Mouse (Mus musculus): Measurements from ENCODE around the gene Sgsm2. TPM values are rescaled to one million over a fixed set of nuclear protein-coding genes. Genes with fewer than 3 reads are reported as not detected.

Gene Sgsm2
- polyA plus RNA-seq, 1 experiment from 2014 or later = 9.7 TPM

DNA sequence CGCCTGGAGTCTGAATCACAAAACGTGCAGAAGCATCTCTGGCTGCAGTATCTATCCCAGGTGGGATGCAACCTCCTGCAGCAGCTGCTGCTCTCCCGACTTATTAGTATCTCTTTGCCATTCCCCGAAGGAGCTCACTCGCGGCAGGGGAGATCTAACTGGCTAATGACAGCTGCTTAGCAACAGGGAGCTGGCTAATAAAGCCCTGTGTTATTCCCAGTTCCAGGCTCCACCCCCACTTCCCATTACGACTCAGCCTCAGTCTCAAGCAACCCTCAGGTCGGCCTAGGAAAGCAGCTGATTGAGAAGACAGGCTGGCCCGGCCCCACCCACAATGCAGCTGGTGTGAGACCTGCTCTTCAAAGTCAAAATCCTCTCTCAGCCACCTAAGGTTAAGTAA lies 20.1 kb downstream of the Sgsm2 start:
- Histone ChIP-seq H3K9ac (peak overlapping the region; percentile 18), H3K4me2 (peak overlapping the region; percentile 54), H3K27me3 (no peaks in the 10 kb centered on the region), H3K9me3 (replicated peaks) (no peaks in the 10 kb centered on the region), H3K36me3 (ENCODE audit: poor library complexity, severe bottlenecking) (no peaks in the 10 kb centered on the region), H3K4me3 (peak overlapping the region; percentile 14), H3K4me1 (peaks cover 31% of the 10 kb centered on the region), H3K27ac (peak overlapping the region; percentile 85)
- ATAC-seq = peak; percentile 97
- WGBS = 2% methylated on average over 9 of the region's 9 CpGs

DNA sequence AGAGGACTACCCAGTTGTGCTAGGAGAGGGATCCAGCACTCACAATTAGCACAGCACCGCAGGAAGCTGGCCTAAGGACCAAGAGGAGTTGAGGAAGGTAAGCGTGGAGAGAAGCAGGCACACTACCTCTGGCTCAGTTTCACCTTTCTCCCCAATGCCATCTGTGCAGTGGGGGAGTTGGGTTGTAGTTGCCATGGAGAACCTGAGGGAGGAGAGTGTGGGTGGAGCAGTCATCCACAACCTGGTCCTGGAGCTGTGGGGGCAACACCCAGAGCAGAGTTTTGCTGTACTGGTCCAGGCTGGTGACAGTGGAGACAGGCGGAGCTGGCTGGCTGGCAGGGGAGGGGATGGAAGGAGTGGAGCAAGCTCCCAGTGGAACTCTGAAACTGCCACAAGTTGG lies 22.2 kb downstream of the Sgsm2 start:
- Histone ChIP-seq H3K36me3 (ENCODE audit: poor library complexity, severe bottlenecking) (no peaks in the 10 kb centered on the region), H3K9me3 (replicated peaks) (no peaks in the 10 kb centered on the region), H3K4me2 (no peak overlapping the region), H3K4me3 (no peak overlapping the region), H3K27ac (no peak overlapping the region), H3K4me1 (peaks cover 38% of the 10 kb centered on the region), H3K27me3 (no peaks in the 10 kb centered on the region), H3K9ac (no peak overlapping the region)
- 65% methylated on average over 3 of the region's 3 CpGs for WGBS
- no peak for ATAC-seq

DNA sequence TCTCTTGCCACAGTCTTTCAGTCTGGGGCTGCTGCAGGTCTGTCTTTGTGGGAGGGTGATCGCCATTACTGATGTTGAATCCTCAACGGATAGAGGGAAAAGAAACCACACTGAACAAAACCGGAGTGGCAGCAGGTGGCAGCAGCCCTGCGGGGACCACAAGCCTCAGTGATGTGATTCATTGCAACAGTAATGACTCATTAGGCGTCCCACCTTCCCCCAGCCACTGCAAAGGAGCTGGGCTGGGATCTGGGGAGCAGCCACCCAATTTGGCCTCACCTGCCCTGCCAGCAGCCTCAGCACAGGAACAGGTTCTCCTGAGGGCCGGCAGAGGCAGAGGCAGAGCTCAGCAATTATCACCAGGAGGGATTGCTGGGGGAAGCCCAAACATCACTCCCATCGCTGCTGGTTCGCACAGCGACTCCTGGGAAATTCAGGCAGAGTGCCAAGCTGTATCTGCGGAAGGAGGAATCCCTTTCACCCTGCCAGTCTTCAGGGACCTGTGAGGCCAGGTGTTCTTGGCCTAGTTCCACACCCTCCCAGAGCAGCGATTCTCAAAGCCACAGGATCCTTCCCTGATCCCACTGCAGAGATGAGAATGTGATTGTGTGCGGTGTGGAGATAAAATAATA lies 25.8 kb downstream of the Sgsm2 start:
- peak overlapping the region; percentile 40 for H3K4me2 ChIP-seq
- no peaks in the 10 kb centered on the region for H3K27me3 ChIP-seq
- no peaks in the 10 kb centered on the region for H3K9me3 ChIP-seq (replicated peaks)
- H3K27ac ChIP-seq = peak overlapping the region; percentile 32
- no peak overlapping the region for H3K4me3 ChIP-seq
- peaks cover 19% of the 10 kb centered on the region for H3K4me1 ChIP-seq
- ATAC-seq = peak; percentile 21; the same call in 1 of the 2 replicates
- peaks cover 23% of the 10 kb centered on the region for H3K36me3 ChIP-seq (ENCODE audit: poor library complexity, severe bottlenecking)
- WGBS = 17% methylated on average over 12 of the region's 12 CpGs
- peak overlapping the region; percentile 34; the same call in 1 of the 2 replicates for H3K9ac ChIP-seq

DNA sequence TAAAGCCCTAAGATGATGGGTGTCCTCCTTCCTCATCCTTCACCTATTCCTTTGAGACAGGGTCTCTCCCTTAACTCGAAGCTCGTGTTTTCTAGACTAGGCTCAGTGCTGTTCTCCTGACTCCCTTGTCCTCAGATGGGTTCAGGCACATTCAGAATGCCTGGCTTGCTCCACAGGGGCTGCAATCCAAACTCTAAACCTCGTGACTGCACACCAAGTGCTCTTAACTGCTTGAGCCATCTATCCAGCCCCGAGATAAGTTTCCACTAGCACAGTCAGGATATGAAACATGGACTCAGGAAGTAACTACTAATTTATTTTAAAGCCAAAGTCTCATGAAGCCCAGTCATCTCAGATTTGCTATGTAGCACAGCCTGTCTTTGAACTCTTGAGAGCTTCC lies 26.3 kb downstream of the Sgsm2 start:
- Histone ChIP-seq H3K4me1 (peaks cover 17% of the 10 kb centered on the region), H3K4me2 (0 out of 2 replicates have a peak overlapping the region, but pooled peaks have one; percentile 40), H3K9ac (no peak overlapping the region), H3K27me3 (no peaks in the 10 kb centered on the region), H3K9me3 (replicated peaks) (no peaks in the 10 kb centered on the region), H3K4me3 (no peak overlapping the region), H3K36me3 (ENCODE audit: poor library complexity, severe bottlenecking) (peaks cover 23% of the 10 kb centered on the region), H3K27ac (peak overlapping the region; percentile 32; the same call in 1 of the 2 replicates)
- no peak for ATAC-seq
- WGBS = 75% methylated on average over 4 of the region's 4 CpGs

DNA sequence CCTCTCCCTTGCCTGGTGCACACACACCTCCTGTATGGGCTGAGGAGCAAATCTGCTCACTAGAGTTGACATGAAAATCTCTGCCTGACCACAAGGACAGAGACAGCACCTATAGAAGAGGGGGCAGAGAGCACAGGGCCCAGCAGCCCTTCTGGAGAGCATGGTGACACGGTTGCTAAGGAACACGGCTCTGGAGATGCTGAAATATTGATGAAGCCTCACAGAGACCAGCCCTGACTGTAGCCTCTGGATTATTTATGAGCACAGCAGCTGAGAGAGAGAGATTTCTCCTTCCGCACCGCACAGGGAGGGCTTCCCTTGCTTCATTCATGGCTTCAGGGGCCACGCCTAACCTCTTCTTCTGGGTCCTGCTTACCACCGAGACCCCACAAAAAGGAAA lies 27.3 kb downstream of the Sgsm2 start:
- H3K9me3 ChIP-seq (replicated peaks) = no peaks in the 10 kb centered on the region
- peaks cover 14% of the 10 kb centered on the region for H3K4me1 ChIP-seq
- H3K27ac ChIP-seq = no peak overlapping the region
- no peak overlapping the region for H3K4me2 ChIP-seq
- H3K4me3 ChIP-seq = no peak overlapping the region
- H3K9ac ChIP-seq = no peak overlapping the region
- no peaks in the 10 kb centered on the region for H3K27me3 ChIP-seq
- ATAC-seq = no peak
- H3K36me3 ChIP-seq (ENCODE audit: poor library complexity, severe bottlenecking) = peaks cover 32% of the 10 kb centered on the region
- WGBS = 90% methylated on average over 6 of the region's 6 CpGs

DNA sequence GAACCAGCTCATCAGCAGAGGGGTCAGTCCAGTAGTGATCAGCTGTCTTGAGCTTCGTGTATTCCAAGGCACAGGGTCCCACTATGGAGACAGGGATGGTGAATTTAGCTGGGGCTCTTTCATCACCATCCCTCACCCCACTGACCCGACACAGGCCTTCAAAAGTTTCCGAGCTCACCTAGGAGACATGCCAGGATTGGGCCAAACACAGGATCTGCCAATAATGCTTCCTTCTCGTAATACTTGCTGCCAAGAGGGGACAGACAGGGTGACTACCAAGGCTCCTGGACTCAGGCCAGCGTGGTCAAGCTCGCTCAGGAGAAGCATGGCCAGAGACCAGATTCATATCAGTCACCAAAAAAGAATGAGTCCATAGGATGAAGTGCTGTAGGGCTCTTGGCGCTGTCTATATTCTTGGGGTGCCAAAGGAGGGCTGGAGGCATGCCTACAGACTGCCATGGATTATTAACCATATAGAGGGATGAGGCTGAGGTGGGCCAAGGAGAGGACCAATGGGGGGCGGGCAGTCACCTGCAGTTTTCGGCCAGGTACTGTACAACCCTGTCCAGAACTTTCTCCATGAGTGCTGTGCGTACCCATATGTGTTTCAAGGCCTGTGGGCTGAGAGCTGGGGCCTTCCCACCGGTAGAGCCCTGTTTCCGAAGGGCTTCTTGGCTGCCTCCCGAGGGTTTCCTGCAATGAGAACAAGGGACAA lies 28.7 kb downstream of the Sgsm2 start:
- Histone ChIP-seq H3K4me3 (no peak overlapping the region), H3K36me3 (ENCODE audit: poor library complexity, severe bottlenecking) (peaks cover 33% of the 10 kb centered on the region), H3K4me1 (peaks cover 13% of the 10 kb centered on the region), H3K4me2 (no peak overlapping the region), H3K27me3 (no peaks in the 10 kb centered on the region), H3K27ac (no peak overlapping the region), H3K9me3 (replicated peaks) (no peaks in the 10 kb centered on the region), H3K9ac (no peak overlapping the region)
- WGBS = 91% methylated on average over 13 of the region's 13 CpGs
- no peak for ATAC-seq

DNA sequence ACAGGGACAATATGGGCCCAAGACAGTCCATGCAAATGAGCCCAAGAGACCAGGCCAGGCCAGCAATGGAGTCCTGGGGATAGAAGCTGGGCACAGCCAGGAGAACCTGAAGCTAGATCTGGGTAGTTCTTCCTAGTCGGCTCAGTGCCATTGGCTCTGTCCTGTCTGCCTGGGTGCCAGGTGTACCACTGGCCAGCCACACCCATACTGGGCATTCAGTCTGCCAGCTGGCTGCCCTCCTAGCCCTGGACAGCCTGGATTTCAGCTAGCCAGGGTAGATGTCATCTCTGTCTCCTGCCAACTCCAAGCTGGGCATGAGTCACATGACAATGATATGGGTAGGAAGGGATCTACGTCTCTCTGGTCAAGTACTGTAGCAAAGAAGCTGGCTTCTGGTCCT lies 29.7 kb downstream of the Sgsm2 start:
- 91% methylated on average over 2 of the region's 2 CpGs for WGBS
- Histone ChIP-seq H3K36me3 (ENCODE audit: poor library complexity, severe bottlenecking) (peaks cover 33% of the 10 kb centered on the region), H3K4me1 (peaks cover 13% of the 10 kb centered on the region), H3K4me3 (no peak overlapping the region), H3K27ac (no peak overlapping the region), H3K27me3 (no peaks in the 10 kb centered on the region), H3K9ac (no peak overlapping the region), H3K4me2 (no peak overlapping the region), H3K9me3 (replicated peaks) (no peaks in the 10 kb centered on the region)
- no peak for ATAC-seq

DNA sequence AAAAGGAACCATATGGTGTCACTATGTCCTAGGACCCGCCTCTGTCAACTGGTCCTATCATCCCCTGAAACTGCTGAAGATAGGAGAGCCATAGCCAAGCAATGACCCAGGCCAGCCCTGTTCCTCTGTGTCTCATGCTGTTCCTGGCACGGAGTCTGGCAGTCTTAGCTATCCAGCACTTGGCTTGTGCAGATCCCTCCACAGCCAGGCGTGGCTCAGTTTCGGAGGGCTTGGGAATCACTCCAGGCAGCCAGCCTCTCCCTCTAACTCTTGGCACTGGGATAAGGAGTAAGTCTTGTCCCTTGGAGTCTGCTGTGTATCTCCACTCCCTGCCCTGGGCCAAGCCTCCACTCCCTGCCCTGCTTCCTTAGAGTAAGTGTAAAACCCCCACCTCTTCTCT lies 30.2 kb downstream of the Sgsm2 start:
- Histone ChIP-seq H3K27me3 (no peaks in the 10 kb centered on the region), H3K4me1 (peaks cover 11% of the 10 kb centered on the region), H3K27ac (no peak overlapping the region), H3K4me3 (no peak overlapping the region), H3K9me3 (replicated peaks) (no peaks in the 10 kb centered on the region), H3K4me2 (no peak overlapping the region), H3K36me3 (ENCODE audit: poor library complexity, severe bottlenecking) (peaks cover 36% of the 10 kb centered on the region), H3K9ac (no peak overlapping the region)
- no peak for ATAC-seq
- WGBS = 82% methylated on average over 4 of the region's 4 CpGs

DNA sequence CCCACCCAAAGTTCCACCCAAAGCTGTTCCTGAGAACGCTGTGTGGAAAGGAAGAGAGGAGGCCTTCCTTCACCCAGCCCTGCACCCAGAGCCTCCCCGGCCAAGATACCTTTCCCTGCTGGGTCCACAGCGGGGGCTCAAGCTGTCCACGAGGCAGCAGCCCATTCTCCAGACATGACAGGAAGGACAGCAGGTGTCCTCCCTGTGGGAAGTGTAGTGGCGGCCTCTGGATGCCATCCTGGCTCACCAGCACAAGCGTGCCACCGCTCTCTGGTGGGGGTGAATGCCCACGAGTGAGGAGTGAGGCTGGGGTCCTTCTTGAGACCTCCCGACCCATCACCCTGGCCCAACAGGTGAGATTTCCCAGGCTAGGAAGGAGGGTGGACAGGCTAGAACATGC lies 31.6 kb downstream of the Sgsm2 start:
- ATAC-seq = no peak
- peaks cover 39% of the 10 kb centered on the region for H3K36me3 ChIP-seq (ENCODE audit: poor library complexity, severe bottlenecking)

DNA sequence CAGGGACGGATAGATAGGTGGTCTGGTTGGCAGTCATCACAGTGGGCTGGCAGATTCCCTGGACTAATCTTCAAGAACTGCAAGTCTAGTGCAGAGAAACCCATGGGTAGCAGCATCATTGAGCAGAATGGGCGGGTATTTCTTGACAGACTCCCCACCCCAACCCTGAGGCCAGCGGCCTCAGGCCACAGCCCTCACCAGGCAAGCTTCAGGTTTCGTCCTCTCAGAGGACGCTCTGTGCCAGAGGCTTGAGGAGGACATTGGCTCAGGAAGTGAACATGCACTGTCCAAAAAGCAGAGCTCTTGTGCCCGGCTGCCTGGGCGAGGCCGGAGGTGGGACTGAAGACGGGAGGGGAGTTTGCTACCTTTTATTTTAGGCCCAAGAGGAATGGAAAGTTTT lies 32.4 kb downstream of the Sgsm2 start:
- no peak for ATAC-seq

More for the DNA sequence above, 31.6 kb downstream of the Sgsm2 start:
- Histone ChIP-seq H3K9me3 (replicated peaks) (no peaks in the 10 kb centered on the region), H3K4me1 (no peaks in the 10 kb centered on the region), H3K4me2 (no peak overlapping the region), H3K4me3 (no peak overlapping the region), H3K9ac (no peak overlapping the region), H3K27ac (no peak overlapping the region), H3K27me3 (no peaks in the 10 kb centered on the region)
- 87% methylated on average over 9 of the region's 9 CpGs for WGBS

DNA sequence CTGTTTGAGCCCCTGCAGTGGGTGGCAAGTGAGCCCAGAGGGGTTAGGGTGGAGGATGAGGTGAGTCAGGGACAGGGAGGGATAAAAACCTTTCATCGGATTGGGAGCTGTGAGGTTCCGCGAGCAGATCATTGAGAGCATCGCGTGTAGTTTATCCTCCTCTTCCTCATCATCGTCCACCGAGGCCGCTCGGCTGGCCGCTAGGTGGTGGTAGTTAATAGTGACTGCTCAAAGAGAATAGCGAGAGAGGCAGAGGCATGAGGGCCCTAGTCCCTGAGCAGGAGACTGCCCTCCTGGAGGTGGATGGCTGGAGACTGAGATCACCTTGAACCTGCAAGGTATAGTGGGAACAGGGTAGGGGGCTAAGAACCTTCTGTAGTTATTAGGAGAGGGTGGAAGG lies 33.4 kb downstream of the Sgsm2 start:
- Histone ChIP-seq H3K4me1 (no peaks in the 10 kb centered on the region), H3K4me3 (no peak overlapping the region), H3K27ac (no peak overlapping the region), H3K9me3 (replicated peaks) (no peaks in the 10 kb centered on the region), H3K9ac (no peak overlapping the region), H3K27me3 (no peaks in the 10 kb centered on the region), H3K4me2 (0 out of 2 replicates have a peak overlapping the region, but pooled peaks have one; percentile 16), H3K36me3 (ENCODE audit: poor library complexity, severe bottlenecking) (peaks cover 49% of the 10 kb centered on the region)
- WGBS = 19% methylated on average over 11 of the region's 11 CpGs
- no peak for ATAC-seq

More for the DNA sequence above, 32.4 kb downstream of the Sgsm2 start:
- H3K4me2 ChIP-seq = no peak overlapping the region
- no peaks in the 10 kb centered on the region for H3K9me3 ChIP-seq (replicated peaks)
- H3K4me3 ChIP-seq = no peak overlapping the region
- H3K36me3 ChIP-seq (ENCODE audit: poor library complexity, severe bottlenecking) = peaks cover 46% of the 10 kb centered on the region
- H3K27ac ChIP-seq = no peak overlapping the region
- H3K4me1 ChIP-seq = no peaks in the 10 kb centered on the region
- no peak overlapping the region for H3K9ac ChIP-seq
- H3K27me3 ChIP-seq = no peaks in the 10 kb centered on the region
- 91% methylated on average over 9 of the region's 9 CpGs for WGBS

DNA sequence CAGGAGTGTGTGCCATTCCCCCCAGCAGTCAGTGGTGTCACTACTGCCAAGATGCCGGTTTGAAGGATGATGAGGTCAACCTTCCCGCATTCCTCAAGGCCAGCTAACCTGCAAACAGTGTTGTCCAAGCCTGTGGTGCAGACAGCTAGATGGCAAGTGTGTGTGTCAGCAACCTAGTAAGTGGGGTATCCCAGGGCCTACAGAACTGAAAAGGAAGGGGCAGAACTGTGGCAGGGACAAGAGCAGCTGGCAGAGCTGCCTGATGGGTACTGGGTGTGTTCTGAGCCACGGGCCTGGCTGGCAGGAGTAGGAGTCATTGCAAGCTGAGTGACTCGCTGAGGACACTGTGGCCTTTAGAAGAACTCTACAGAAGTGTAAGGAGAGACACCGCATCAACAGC lies 34.7 kb downstream of the Sgsm2 start:
- Histone ChIP-seq H3K9me3 (replicated peaks) (no peaks in the 10 kb centered on the region), H3K4me1 (no peaks in the 10 kb centered on the region), H3K9ac (no peak overlapping the region), H3K27ac (no peak overlapping the region), H3K36me3 (ENCODE audit: poor library complexity, severe bottlenecking) (peaks cover 50% of the 10 kb centered on the region), H3K4me2 (no peak overlapping the region), H3K4me3 (no peak overlapping the region), H3K27me3 (no peaks in the 10 kb centered on the region)
- 85% methylated on average over 5 of the region's 5 CpGs for WGBS
- ATAC-seq = no peak
